Mouse (Mus musculus): Measurements from ENCODE around the gene Hspd1.
"Not testable (repeated sequence)": the region's sequence is repeated elsewhere in the genome, so short reads cannot be mapped to it uniquely, and the experiment has no call there.

Gene Hspd1

GRCm38 (mm10) chr1:55088611-55089497 lies 811 bp upstream of the Hspd1 start:
- DNase-seq (ENCODE audit: low read depth in 2 of 2, low spot score in 2 of 2) = no peak

- peak in 1 of 2 experiments; percentile 48 for DNase-seq (ENCODE audit: low read depth in 2 of 2, low spot score in 2 of 2)
Observed at GRCm38 (mm10) chr1:55087401-55087904, 590 bp downstream of the Hspd1 start.

- no peak for DNase-seq (ENCODE audit: low read depth in 2 of 2, low spot score in 2 of 2)
Observed at GRCm38 (mm10) chr1:55086868-55087400, 1.1 kb downstream of the Hspd1 start.

- DNase-seq (ENCODE audit: low read depth in 2 of 2, low spot score in 2 of 2) = no peak
Observed at GRCm38 (mm10) chr1:55085781-55086366, 2.2 kb downstream of the Hspd1 start.

GRCm38 (mm10) chr1:55082106-55082505 lies 5.9 kb downstream of the Hspd1 start:
- DNase-seq (ENCODE audit: low read depth in 2 of 2, low spot score in 2 of 2) = no peak

GRCm38 (mm10) chr1:55079677-55080076 lies 8.4 kb downstream of the Hspd1 start:
- DNase-seq (ENCODE audit: low read depth in 2 of 2, low spot score in 2 of 2) = no peak

GRCm38 (mm10) chr1:55076849-55077516 lies 11.1 kb downstream of the Hspd1 start:
- DNase-seq (ENCODE audit: low read depth in 2 of 2, low spot score in 2 of 2) = no peak

- DNase-seq (ENCODE audit: low read depth in 2 of 2, low spot score in 2 of 2) = no peak
Observed at GRCm38 (mm10) chr1:55076395-55076743, 11.7 kb downstream of the Hspd1 start.

GRCm38 (mm10) chr1:55075652-55076394 lies 12.2 kb downstream of the Hspd1 start:
- no peak for DNase-seq (ENCODE audit: low read depth in 2 of 2, low spot score in 2 of 2)

GRCm38 (mm10) chr1:55074757-55075156 lies 13.3 kb downstream of the Hspd1 start:
- DNase-seq (ENCODE audit: low read depth in 2 of 2, low spot score in 2 of 2) = no peak

GRCm38 (mm10) chr1:55072328-55072727 lies 15.7 kb downstream of the Hspd1 start:
- not testable (repeated sequence) for DNase-seq (ENCODE audit: low read depth in 2 of 2, low spot score in 2 of 2)

GRCm38 (mm10) chr1:55061772-55062171 lies 26.3 kb downstream of the Hspd1 start:
- no peak for DNase-seq (ENCODE audit: low read depth in 2 of 2, low spot score in 2 of 2)

- no peak for DNase-seq (ENCODE audit: low read depth in 2 of 2, low spot score in 2 of 2)
Observed at GRCm38 (mm10) chr1:55061099-55061498, 26.9 kb downstream of the Hspd1 start.

GRCm38 (mm10) chr1:55058383-55058782 lies 29.7 kb downstream of the Hspd1 start:
- not testable (repeated sequence) for DNase-seq (ENCODE audit: low read depth in 2 of 2, low spot score in 2 of 2)

GRCm38 (mm10) chr1:55055322-55056115 lies 32.5 kb downstream of the Hspd1 start:
- no peak for DNase-seq (ENCODE audit: low read depth in 2 of 2, low spot score in 2 of 2)

- no peak for DNase-seq (ENCODE audit: low read depth in 2 of 2, low spot score in 2 of 2)
Observed at GRCm38 (mm10) chr1:55053596-55053995, 34.4 kb downstream of the Hspd1 start.

- DNase-seq (ENCODE audit: low read depth in 2 of 2, low spot score in 2 of 2) = peak in 1 of 2 experiments; percentile 43
Observed at GRCm38 (mm10) chr1:55053005-55053404, 35.0 kb downstream of the Hspd1 start.

- peak; percentile 99 to 100 for DNase-seq (ENCODE audit: low read depth in 2 of 2, low spot score in 2 of 2)
Observed at GRCm38 (mm10) chr1:55052355-55052953, 35.6 kb downstream of the Hspd1 start, which contains the start of gene Coq10b. TSS of gene Coq10b (plus strand) at chr1:55052770.

GRCm38 (mm10) chr1:55051671-55052070 lies 36.4 kb downstream of the Hspd1 start:
- DNase-seq (ENCODE audit: low read depth in 2 of 2, low spot score in 2 of 2) = no peak

Data from CD8-positive naive resting alpha-beta T cell, adult 2 months (primary cell).